Mouse (Mus musculus) spleen, postnatal 4 days (tissue): ENCODE data around the gene Olfr164.

Experiments
- DNase-seq, 2 experiments: peaks; one replicate each; pipeline ENCODE4 v3.0.0; 2022; ENCODE audit warnings: low spot score in 2 of 2

The Olfr164 gene

DNA sequence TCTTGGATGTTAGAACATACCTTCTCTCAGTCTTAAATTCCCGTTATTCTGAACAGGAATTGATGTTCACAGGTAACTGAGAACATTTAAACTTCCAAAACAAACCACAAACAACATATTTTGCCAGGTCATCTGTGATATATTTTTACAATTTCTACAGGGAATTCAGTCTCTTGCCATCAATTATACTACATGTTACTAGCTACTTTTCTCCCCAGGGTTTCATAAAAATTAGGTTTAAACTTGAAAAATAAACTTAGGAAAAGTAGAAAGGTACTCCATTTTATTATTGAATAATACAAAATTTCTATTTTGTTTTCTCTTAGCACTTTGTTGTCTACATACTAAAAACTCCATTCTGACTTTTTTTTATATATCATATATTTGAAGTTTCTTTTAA is at the start of gene Olfr164:
Gene Olfr164 (minus strand): TSS at position 101 of the 400 bp plus-strand sequence.
- no peak for DNase-seq

DNA sequence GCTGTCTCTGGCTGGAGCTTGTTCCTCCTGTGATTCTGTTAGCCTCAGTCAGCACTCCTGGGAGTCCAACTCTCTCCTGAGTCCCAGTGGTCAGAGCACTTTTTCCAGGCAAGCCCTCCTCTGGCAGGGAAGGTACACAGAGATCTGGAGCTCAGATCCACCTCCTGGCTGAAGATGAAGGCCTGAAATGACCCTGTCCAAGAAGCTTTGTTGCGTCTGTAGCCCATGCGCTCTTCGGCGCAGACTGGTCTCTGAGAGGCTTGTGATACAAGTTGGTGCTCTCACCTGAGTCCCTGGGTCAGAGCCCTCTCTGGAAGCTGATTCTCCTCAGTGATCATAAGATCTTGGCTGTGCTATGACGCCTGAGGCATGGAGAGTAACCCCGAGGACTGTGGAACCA is 35.2 kb upstream of the Olfr164 start:
- no peak for DNase-seq

DNA sequence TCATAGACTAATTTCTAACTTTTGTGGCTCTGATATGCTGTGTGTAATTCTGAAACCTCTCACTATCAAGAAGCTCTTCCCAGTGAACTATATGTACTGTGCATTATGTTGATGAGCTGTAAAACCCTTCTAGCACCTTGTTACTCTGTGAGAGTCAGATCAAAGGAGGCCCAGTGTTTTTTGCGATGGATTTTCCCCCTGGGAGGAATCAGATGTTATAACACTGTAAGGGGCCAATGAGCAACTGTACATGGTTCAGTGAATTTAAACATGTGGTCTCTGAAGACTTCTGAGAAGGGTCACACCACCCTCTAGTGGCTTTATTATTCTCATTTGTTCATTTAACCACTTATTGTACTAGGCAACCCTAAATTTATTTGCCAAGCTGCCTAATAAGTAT is 50.6 kb downstream of the Olfr164 start:
- DNase-seq: peak in 1 of 2 experiments; percentile 15

DNA sequence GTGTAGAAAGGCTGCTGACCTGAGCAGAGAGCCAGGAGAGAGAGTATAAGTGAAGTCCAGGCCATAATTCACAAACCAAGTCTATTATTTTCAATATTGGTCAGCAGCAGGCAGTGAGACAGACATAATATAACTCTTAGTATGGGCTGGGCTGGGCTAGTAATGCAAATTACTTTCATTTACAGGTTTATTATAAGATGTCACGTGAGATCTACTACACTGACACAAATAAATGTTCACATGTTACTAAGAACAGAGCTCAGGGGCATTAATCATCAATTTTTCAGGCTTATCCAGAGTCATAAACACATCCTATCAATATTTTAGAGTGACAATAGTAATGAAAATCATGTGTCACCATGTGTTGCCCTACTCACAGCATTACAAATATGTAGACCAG is 53.1 kb downstream of the Olfr164 start:
- no peak for DNase-seq

DNA sequence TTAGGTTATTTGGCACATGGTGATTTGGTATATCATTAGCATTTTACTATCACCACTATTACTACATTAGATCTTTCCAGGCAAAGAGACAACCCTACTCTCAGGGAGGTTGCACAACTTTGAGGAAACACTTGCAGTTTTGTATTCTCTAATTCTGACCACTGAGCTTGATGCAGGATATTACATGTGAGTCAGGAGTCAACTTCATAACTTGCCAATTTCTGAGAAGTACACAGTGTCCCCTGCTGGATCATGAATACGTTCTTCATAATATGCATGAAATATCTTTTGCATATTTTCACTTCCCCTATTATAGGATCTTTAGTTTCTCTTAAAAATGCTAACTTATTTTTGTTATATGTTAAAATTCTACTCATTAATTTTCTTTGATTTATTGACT is 68.0 kb downstream of the Olfr164 start:
- no peak for DNase-seq

DNA sequence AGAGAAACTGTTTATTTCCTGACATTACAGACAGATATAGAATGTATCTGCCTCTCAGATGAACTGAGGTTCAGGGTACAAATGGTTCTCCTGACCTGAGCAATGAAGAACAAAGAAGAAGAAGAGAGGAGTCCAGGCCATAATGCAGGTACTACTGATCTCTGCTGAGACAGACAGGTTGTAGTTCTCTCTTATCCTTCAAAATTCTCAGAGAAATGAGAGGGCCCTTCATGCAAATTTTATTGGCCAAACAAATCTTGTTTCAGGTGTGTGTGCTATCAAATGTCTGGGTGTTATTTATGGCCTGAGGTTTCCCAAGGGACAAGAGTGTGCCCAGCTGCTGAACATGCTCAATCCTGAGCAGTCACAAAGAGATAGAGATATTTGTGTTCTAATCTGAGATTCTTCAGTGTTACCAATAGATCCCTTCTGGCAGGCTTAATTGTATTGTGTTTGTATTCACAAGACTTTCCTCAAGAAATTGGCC is 72.3 kb downstream of the Olfr164 start:
- no peak for DNase-seq

DNA sequence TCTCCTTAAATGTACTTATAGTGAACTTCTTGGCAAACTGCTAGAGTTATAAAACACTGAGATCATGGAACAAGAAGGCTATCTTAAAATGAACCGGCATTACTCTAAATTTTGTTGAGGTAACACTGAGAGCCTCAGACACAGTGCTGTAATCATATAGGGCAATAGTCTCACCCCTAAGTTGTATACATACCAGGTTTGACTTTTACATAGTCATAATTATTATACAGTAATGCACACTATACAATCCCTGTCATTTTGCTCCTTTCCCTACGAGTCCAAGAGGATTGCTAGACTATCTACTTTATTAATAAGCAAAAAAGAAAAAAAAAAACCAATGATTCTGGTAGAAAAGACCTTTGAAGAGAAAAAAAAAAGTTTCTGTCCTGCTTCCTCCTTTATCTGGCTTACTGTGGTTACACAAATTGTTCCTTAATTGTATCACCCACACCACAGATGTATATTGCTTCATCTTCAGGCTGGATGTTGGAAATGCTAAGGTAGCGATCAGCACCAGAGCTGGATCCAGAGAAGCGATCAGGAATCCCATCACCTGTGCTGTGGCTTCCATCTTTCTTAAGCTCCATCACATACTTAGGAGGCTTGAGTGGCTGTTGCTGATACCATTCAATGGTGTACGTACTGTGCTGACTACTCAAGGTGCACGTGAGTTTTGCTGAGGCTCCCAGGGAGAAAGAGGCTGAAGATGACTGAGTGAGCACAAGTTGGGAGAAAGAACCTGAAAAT is 72.9 kb downstream of the Olfr164 start:
- DNase-seq: no peak

DNA sequence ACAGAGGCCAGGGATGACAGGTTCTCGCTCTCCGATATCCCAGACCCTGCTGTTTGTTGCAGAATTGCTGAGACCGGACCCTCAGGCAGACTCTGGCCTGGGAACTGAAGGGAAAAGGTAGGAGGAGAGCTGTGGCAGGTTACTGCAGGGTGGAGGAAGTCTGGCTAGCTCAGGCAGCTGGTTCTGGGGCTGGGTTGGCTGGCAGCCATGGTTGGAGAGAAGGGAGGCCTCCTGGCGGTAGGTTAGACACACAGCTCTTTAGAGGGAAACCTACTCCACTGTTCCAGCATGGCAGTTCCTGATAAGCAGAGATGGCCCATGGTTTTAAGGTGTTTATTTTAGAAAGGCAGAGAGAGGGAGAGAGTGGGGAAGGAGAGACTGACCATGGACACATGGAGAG is 77.1 kb downstream of the Olfr164 start:
- DNase-seq: no peak
